Mouse (Mus musculus) E14TG2a.4 (cell line): ENCODE measurements at regions not wholly inside any gene's neighbourhood (a gene's known extent, or its start where the extent isn't known, plus 50 kb on each side); places are given as distances from the start of the nearest gene placed in this dataset.

Source experiments
- CTCF ChIP-seq: conservative IDR thresholded peaks from 2 replicates; pipeline ENCODE4 v1.5.1; 2014; ENCODE audit warnings: low read length
- POU5F1 ChIP-seq: IDR thresholded peaks from 2 replicates; pipeline ENCODE4 v1.6.1; 2014; ENCODE audit warnings: low read length, borderline replicate concordance

GRCm38 (mm10) chr2:180385231-180385895 lies 50.9 kb upstream of the Gata5 start:
- TF ChIP-seq CTCF: no peak
- TF ChIP-seq POU5F1: no peak
